Mouse (Mus musculus): Measurements from ENCODE around the gene Eml4.

- no peak for TF ChIP-seq CTCF (IDR thresholded peaks at IDR 0.05)
- no peak for TF ChIP-seq EP300 (IDR thresholded peaks at IDR 0.05; ENCODE audit: insufficient read depth, low read depth, low read length)
Observed at GRCm38 (mm10) chr17:83322621-83323335, 28.0 kb upstream of the Eml4 start.
